Mouse (Mus musculus) cerebellum, adult 9-10 months (tissue): ENCODE data around the gene Gm49711.
A peak's percentile ranks its signal among the peaks of the same experiment; 100 is the strongest.

ENCODE experiments used
- DNase-seq: peaks from one replicate; pipeline ENCODE4 v3.0.0; 2022

Gene Gm49711

DNA sequence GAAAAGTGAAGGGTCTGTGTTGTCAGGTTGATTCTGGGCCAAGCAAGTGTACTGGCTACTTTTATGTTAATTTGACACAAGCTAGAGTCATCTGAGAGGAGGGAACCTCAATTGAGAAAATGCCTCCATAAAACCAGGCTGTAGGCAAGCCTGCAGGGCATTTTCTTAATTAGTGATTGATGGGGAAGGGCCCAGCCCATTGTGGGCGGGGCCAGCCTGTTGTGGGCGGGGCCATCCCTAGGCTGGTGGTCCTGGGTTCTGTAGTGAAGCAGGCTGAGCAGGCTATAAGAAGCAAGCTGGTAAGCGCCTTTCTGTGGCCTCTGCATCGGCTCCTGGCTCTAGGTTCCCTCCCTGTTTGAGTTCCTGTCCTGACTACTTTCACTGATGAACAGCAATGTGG lies 69.1 kb downstream of the Gm49711 start:
- DNase-seq = no peak

DNA sequence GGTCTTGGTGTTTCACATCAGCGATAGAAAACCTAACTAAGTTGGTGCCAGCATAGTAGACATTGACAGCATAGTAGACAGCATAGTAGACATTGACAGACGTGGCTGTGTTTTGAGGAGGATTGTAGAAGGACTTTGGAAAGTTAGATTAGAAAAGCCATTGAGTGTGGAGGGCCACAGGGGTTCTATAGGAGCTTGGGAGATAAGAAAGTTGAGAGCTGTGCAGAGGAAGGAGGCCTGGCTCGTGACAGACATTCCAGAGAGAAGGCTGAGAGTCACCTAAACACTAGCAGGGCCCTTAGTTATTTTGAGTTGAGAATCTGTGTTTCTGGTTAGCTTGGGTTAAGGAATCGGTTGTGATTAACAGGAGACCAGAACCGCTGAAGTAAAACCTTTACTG lies 69.5 kb downstream of the Gm49711 start:
- no peak for DNase-seq

DNA sequence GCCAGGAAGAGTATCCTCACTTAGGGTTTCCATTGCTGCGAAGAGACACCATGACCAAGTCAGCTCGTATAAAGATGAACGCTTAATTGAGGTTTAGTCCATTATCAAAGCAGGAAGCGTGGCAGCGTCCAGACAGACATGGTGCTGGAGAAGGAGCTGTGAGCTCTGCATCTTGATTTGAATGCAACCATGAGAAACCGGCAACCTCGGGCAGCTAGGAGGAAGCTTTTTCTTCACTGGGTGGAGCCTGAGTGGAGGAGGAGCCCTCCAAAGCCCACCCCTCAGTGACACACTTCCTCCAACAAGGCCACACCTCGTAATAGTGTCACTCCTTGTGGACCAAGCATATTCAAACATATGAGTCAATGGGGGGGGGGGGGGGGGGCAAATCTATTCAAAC lies 71.7 kb downstream of the Gm49711 start:
- no peak for DNase-seq

DNA sequence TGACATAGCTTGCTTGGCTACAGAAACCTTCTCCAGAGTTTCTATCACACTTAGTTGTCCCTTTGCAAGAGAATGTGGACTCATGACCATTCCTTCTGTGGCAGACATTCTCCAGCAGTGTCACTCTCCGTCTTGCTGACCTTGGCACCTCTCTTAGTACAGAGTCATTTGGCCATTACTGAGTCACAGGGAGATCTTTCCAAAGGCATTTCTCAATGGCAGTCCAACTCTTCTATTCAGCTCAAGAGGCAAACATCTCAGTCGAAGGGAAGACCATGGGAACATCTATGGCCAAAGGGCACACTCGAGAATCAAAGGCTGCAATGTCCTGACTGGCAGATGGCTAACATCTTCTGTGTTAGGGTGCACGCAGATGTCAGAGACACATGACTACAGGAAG lies 74.4 kb downstream of the Gm49711 start:
- DNase-seq = no peak

DNA sequence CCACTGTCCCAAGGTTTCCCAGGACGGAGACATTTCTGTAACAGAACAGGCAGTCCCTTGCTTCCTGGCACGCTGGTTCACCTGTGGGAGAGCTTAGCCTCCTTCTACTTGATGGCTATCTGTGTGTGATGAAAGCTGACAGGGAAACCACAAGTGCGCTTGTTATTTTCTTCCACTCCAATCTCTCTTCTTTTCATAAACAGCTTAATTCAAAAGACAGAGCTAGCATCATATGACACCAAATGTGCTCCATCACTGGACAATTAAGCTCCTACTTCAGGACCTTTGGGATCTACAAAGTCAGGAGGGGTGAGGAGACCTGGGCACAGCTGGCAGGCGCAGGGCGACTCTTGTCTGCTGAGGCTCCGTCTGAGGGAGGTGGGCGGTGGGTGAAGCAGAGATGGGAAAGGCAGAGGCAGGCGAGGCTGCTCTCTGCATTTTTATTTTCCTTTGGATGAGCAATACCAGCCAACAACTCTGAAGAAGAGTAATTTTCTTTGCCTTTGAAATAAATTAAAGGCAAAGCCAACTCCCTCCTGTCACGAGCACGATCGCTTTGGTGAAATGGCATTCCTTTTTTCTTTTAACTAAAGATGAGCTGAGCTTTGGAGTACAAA lies 76.1 kb downstream of the Gm49711 start:
- no peak for DNase-seq

DNA sequence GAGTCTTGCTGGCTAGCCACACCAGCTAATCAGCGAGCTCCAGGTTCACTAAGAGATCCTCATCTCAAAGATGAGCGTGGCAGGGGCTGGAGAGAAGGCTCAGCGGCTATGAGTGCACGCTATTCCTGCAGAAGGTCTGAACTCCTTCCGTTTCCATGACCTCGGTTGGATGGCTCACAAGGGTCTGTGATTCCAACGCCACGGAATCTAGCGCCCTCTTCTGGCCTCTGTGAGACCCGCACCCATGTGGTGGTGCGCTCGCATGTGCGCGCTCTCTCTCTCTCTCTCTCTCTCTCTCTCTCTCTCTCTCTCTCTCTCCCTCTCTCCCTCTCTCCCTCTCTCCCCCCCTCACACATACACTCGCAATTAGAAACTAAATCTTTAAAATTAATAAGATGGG lies 78.2 kb downstream of the Gm49711 start:
- no peak for DNase-seq

DNA sequence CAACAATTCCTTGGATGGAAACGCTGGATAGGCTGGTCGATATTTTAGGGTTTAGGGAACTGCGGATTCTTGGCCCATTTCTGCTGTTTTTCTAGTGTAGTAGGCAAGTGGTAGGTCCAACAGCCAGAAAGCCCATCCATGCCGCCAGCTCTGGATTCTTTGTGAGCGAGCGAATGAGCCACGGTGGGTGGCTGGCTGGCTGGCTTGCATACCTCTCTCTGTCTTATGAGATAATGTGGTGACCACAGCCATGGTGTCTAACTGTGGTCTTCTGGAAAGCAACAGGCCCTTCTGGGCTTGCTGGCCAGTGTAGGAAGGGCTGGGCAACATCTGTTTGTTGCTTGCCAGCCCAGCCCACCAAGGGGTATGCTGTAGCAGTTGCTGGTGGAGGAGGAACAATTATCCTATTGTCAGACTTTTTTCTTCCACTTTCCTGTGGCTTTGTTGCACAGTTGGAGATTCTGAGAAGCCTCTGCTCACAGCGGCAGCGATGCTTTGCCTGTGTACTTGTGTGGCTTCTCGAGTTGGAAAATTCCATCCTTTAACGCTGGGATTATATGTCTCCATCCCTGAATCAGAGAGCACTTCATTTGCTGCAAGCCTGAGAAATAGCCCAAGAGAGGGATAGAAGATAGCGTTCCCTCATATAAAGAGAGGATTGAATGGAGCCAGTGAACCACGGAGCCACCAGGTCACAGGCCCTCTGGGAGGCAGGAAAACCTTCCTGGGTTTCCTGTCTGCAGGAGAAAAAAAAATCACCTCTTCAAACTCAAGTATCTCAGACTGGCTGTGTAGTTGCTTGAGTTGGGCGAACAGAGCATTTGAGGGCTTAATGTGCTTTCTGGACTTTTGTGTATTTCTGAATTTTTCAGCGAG lies 81.5 kb downstream of the Gm49711 start:
- DNase-seq = no peak

DNA sequence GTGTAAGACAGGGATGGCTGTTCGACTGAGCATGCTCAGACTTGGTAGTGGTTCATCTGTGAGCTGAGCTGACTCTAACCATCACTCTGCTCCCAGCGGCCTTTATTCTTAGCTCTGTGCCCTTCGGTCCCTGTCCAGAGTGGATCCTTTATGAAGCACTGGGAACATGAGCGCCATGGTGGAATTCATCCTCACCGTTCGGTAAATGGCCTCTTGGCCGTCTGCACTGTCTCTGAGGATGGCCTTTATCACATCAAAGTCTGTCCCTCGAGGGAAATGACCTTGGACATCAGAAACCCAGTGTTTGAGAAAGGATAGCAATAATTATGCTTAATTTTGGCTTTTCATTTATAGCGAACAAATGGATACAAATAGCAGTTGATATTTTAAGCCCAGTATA lies 82.2 kb downstream of the Gm49711 start:
- no peak for DNase-seq

DNA sequence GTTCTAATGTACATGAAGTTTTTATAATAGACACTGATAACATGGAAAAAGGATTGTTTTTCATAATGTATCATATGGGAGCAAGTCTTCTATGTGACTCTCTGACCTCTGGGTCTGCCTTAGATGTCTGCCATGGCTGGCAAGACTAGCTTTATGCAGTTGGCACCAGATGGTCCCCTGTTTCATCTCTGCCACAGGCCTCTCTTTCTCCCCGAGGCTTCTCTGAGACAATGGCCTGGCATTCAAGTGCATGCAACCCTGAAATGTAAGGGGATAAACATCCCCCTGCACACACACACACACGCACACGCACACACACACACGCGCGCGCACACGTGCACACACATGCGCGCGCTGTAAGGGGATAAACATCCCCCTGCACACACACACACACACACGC lies 82.9 kb downstream of the Gm49711 start:
- DNase-seq = no peak

DNA sequence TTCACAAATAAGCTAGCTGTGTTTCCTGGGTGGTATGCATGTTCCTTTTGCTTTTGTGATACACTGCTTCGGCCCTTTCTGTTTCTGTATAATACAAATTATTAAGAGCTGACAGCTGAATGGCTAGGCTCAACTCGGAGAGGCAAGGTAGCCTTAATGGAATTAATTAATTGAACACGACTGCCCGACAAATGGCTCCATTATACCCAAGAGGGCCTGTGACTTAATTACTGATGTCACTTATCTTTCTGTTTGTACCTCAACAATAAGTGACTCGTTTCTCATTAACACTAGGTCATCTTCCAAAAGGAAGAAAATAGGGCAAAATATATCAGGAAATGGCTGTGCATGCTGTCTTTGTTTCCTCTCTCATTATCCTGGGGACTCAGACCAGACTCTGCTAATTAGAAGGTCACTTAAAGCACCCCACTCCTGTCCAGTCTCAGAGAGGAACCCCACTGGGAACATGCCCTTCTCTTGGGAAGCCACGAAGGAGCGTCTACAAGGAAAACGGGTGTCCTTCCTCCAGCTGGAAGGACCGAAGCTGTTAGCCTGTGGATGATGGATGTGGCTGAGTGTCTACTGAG lies 84.4 kb downstream of the Gm49711 start:
- no peak for DNase-seq

DNA sequence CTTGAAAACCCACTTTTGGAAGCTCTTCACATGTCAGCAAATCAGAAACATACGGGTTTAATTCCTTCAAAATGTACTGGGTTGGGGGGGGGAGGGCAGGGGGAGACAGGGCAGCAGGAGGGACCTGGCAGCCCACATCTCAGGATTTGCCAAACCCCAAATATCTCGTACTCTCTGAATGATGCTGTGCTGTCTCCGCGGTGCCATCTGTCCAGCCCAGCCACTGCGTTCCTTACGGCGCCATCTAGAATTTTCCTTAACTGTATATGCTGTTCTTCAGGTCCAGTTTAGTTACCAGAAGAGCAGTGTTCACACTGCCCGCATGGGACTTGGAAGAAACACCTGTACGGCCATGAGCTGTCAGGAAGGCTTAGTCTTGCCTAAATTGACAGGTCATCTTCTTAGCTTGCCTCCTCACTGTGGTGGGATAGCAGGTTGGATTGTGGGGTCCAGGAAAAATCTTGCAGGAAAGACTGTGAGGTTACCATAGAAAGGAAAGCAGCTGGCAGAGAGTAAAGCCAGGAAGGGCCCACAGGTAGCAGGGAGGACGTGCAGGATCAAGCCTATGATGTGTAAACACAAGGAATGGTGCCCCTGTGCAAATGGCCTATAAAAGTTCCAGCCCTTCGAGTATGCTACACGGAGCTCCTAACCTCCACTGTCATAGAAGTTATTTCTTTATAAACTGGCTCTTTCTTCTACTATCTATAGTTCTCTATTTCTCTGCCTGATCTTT lies 89.7 kb downstream of the Gm49711 start:
- DNase-seq = no peak

DNA sequence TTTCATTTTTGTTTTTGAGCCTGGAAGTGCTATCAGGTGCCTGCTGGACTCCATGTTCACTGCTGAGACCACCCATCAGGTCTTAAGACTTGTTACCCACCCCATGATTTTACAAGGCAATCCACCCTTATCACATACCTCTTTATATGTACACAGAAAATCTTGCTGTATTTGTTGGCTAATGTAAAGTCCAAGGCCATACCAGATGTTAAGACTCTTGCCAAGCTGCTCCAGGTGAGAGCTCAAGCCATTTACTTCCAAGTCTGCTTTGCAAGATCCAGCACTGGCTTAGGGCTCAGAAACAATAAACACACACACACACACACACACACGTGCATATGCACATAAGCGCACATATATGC lies 90.2 kb downstream of the Gm49711 start:
- no peak for DNase-seq

DNA sequence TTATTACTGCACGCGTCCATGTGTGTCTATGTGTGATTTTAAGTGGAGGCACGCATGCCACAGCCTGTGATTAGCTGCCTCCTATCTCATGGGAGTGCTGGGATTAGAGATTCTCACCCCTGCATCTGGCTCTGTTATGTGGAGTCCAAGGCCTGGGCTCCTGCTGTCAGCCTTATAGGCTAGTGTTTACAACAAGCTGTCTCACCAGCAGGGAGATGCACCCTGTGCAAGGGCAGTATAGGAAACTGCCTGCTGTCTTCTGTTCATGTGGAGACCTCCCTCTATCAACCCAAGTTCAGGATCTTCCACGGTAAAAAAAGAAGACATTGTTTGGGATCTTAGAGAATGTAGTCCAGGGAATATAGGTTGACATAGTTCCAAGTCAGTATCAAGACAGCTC lies 92.9 kb downstream of the Gm49711 start:
- no peak for DNase-seq

DNA sequence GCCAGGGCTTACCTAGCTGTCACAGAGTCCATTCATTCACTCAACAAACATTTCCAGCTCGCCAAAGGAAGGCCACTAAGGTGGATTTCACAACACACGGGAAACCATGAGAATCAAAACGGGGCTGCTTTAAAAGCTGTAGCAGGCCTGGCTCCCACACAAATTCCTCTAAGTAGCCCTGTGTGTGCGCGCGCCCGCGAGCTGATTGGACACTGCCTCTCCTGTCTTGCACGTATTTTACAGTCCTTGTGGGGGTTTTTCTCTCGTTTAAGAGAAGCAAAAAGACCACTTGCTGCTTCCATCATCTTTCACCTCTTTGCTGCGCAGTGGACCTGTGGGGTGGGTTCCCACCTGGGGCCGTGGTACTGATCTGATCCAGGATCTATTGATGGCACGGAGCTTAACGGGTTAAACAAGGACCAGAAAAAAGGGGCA lies 99.9 kb downstream of the Gm49711 start:
- DNase-seq = peak; percentile 81

DNA sequence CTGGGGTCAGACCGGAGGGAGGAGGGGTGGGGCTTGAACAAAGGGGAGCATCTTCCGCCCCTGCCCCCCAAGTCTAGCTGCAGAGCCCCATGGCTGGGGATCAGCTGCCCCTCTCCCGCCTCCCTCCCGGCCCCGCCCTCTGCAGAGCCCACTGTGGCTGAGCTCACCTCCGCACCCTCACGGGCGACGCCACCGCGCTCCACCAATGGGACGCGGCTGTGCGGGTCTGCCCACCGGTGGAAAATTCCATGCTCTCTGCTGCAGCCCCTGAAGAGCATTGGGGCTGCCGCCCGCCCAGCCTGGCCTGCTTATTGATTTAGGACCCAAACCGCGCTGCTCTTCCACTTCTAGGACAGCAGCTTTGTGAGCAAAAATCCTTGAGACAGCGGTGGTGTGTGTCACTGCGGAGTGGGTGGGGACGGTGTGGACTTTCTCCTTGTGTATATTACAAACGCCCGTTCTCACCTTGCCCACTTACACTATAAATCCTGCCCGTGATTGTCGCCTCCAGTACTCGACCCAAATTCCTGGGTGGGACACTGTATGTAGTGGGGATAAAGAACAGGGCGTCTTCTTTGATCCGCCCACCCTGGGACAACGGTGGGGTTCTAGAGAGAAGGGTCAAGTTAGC lies 100.5 kb downstream of the Gm49711 start:
- peak; percentile 89 for DNase-seq

DNA sequence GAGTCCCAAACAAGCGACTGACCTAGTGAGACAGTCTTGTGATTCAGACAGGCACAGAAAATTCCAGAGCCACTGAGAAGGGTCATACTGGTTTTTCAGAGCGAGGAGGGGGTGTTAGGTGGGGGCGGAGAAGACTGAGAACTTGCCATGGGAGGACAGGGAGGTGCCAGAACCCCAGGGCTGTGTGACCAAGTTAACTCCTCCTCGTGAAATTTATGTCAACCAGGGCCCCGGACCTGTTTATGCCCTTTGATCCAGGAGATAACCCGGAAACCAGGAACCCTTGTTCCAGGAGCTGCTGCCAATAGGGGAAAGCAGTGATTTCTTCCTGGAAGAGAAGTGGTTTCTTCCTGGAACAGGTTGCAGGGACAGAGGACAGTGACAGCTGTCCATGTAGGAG lies 101.0 kb downstream of the Gm49711 start:
- peak; percentile 58 for DNase-seq

DNA sequence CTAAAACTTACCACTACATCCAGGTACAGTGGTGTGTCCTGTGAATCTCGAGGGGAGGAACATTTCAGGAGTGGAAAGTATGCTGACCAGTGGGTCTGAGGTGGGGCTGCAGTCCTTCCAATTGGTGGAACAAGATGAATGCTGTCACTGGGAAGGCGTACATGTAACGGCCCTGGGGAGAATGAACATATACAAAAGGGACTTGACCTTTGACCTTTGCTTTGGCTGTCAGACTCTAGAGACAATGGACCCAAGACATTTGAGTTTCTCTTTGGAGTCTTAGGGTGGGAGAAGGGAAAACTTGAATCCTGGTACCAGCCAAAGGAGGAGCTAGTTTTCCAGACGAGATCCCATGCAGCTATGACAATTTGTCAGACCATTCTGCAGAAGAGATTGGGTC lies 104.2 kb downstream of the Gm49711 start:
- no peak for DNase-seq

DNA sequence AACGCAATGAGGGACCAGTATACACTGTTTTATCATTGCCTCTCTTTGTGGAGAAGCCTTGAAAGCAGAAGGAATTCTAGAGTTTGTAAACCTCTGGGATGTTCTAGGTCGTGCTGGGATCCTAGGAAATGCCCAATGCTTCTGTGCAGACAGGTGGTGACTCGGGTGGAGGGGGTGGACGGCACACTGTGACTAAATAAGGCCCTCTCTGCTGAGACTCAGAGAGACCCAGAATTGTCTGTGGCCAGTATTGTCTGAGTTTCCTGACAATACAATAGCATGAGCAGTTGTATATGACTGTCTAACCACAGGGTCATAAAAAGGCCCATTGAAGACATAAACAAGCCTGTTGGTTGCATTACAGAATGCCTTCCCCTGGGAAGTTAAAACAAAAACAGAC lies 105.4 kb downstream of the Gm49711 start:
- DNase-seq = no peak

DNA sequence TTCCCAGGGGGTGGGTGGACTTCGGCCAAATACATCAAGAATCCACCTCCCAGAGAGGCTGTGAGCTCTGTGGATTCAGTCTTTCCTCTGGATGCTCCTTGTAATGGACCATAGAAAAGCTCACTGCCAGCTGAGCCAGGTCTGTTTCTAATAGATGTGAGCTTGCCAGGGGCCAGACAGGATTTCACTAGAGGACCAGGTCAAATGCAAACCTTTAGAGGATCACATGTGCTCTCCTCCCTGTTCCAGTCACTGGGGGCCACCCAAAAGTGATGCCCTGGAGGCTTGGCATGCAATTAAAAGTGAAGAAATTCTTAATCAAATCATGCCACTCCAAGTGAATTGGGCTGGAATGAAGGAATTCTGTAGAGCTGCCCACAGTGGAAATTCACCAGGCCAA lies 117.9 kb downstream of the Gm49711 start:
- no peak for DNase-seq

DNA sequence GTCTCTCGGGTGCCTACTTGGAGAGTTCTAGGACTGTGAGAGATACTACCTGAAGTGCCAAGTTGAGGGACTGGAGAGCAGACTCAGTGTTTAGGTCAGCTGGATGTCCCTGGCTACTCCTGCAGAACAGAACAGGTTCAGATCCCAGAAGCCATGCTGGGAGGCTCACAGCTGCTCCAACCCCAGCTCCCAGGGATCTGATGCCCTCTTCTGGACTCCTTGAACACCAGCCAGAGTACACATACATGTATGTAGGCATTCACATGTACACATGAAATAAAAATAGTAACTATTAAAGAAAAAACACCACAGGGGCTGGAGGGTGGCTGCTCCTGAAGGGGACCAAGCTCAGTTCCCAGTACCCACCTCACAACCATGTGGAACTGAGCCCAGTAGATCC lies 119.6 kb downstream of the Gm49711 start:
- DNase-seq = no peak

DNA sequence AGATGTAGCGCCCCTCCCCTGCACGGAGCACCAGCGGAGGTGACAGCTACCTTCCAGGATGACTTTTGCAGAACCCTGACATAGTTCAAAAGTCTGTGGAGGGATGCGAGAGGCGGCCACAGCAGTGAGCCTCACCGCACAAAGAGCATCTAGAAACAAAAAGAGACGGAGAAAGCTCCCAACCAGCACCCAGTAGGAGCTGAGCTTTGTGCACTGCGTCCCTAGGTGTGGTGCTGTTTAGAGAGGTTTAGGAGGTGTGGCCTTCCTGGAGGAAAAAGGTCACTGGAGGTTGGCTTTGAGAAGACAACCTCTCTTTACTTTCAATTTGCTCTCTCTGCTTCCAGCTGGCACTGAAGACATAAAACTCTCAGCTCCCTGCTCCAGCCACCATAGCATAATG lies 121.2 kb downstream of the Gm49711 start:
- no peak for DNase-seq

DNA sequence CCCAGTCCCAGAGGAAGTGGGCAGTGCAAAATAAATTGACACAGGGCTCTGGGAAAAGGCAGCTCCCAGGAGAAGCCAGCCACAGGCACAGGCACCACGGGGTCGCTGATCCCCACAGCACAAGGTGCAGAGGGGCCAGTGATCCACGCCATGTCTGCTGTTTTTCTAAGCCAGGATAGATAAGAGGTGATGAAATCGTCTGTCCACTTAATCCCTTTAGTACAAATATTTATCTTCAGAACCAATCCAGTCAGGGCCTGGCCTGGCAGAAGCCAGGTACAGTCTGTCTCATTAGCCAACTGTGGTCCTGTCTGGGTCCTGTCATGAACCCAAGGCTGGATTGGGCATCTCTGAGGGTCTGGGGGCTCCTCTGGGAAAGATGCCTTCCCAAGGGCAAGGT lies 125.4 kb downstream of the Gm49711 start:
- no peak for DNase-seq

DNA sequence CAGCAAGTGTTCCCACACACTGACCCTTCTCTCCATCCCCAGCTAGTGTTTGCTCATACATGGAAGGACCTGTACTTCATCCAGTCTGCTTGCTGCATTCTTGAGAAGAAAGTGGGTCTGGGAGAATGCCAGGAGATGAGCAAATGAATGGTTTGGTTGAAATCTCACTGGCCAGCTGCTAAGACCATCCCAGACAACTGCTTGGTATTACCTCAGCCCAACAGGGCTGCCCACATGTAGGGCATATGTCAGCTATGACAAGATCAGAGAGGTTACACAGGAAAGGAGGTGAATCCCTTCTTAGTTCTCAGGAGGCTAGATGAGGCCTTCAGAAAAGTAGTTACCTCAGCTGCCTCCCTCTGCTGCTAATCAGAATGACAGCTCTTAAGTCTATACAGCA lies 132.5 kb downstream of the Gm49711 start:
- DNase-seq = no peak
